Mouse (Mus musculus) liver, adult 2 months (tissue): ENCODE measurements around the gene Kif26b.

Experiments used
- CTCF ChIP-seq: fragments of 200-500 bp; IDR thresholded peaks from 2 replicates; pipeline ENCODE4 v1.5.1; 2011; ENCODE audit warnings: low read depth, low read length, control low read depth
- POLR2A ChIP-seq: fragments of 200-500 bp; IDR thresholded peaks from 2 replicates; pipeline ENCODE4 v1.6.1; 2011; ENCODE audit warnings: low read length, control low read depth; ENCODE audit not compliant: insufficient read depth; ENCODE audit errors: extremely low read depth

DNA sequence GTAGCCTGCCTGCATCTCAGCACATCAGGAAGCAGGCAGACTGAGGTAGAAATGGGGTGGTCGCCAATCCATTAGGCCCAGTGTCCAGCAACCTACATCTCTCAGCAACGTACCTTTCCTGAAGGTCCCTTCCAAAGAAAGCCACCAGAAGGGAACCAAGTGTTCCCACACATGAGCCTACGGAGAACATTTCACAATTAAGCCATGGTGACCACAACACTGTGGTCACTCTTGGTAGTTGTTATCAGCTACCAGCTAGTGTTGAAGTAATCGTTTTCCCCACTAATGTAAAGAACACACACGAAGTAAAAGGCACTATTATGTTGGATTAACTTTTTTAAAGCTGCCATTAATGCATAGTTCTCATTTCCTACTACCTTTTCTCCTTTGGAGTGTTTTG lies 37.2 kb upstream of the Kif26b start:
- TF ChIP-seq CTCF (no peak), POLR2A (no peak)
